Mouse (Mus musculus) lung, adult 18-20 months (tissue): ENCODE results near the gene Ufsp2.

ENCODE experiments used
- DNase-seq, 2 experiments: peaks; one replicate each; pipeline ENCODE4 v3.0.0; 2022; ENCODE audit warnings: mixed read lengths in 2 of 2

Ufsp2 gene

DNA sequence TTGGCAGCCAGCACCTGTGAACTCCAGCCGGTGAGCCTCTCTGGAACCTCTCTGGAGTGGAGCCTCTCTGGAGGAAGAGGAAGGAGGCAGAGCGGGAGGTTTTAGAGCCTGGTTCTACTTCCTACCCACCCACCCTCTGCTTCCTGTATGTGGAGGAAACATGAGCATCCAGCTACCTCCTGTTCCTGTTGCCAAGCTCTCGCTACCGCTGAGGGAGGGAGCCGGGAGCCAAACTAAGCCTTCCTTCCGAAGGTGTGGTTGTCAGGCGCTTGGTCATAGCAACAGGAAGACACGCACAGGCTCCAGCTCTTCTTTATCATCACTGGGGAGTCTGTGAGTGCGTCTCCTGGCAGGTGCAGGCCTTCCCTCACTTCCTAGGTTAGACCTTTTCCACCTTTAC, 46.9 kb downstream of the Ufsp2 start:
- DNase-seq: peak in 1 of 2 experiments; percentile 15

GRCm38 (mm10) chr8:46022758-46023157, 47.4 kb downstream of the Ufsp2 start:
- no peak for DNase-seq

DNA sequence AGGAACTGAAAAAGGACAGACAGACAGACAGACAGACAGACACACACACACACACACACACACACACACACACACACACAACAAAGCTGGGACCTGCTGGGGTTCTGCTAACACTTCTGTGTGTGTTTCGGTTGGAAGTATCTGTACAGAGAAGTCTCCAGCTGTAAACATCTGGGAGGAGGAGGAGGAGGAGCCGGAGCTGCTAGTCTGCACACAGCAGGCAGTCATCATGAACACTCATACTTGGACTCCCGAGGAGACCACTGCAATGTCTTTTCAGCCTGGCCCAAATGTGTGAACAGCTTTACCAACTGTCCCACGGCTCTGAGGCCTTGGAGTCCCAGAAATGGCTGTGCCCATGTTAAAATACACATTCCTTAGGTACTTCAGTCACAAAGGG, 49.1 kb downstream of the Ufsp2 start:
- DNase-seq: peak; percentile 17 to 58

DNA sequence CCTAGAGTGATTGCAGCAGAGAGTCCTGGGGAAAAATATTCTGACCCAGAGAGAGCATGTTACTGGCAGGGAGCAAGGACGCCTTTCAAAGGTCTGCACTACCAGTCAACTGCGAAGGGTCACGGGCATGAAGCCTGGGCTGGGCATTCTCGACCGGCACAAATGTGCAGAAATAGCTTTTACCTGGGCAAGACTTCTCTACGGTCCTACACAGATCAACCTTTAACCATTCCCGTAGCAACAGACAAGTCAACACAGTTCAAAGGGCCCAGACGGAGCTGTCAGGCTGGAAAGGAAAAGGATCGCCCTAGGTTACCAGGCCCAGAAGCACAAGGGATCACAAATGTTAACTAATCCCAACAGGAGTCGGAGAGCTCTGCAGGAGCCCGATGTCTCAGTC, 60.9 kb downstream of the Ufsp2 start:
- DNase-seq: no peak

DNA sequence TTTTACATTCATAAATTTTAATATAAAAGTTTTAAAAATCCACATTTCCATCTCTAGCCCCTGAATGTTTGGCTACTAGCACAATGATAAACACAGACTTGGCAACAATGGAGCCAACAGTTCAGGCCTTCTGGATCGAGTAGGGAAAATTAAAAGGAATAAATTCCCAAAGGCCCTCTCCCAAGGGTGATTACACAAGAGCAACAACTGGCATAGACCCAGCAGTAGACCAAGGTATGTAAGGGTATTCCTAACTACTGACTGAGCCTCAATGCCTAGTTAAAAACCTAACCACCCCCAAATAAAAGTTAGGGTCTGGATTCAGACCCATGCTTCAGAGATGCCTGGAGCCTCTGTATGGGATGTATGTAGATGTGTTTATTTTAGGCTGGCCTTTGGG, 64.3 kb downstream of the Ufsp2 start:
- peak in 1 of 2 experiments; percentile 19 for DNase-seq

- no peak for DNase-seq
Measured at GRCm38 (mm10) chr8:46040260-46040659, 64.9 kb downstream of the Ufsp2 start.
